Mouse (Mus musculus): ENCODE results near the gene Tmem91.

The Tmem91 gene

GRCm38 (mm10) chr7:25699851-25700250, 24.9 kb upstream of the Tmem91 start:
- no peak for DNase-seq

GRCm38 (mm10) chr7:25694104-25694503, 19.1 kb upstream of the Tmem91 start:
- DNase-seq, result no peak

DNA sequence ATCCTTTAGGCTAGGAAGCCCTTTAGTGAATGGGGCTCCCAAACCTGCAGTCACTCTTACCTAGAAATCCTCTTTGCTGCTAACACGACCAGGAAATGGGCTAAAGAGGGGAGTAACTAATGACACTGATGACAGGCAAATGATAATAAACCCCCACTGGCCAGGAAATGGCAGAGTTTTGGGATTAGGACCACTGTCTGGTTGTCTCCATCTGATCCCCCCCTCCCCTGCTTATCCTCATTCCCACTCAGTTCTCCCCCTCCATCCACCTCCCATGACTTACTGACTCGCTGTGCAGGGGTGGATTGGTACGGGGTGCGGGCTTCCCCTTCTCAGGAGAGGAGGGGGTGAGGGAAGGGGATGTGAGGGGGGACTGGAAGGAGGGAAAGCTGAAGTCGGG, 15.1 kb upstream of the Tmem91 start:
- DNase-seq, result no peak

DNA sequence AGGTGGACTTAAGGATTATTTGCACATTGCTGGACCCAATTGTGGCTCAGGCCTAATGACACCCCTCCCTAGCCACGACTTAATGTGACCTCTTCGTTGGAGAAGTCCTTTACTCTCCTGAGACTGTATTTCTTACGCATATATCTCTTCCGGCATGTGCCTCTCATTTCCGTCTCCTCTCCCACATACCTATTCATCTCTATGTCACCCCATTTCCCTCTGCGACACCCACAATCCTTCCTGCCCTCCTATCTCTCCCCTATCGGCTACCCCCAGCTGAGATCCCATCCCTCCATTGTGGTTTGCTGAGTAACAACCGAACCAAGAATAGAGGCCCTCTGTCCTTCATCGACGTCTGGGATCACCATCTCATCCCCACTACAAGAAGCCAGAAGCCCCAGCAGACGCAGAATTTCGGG, 14.6 kb upstream of the Tmem91 start:
- DNase-seq, result no peak

DNA sequence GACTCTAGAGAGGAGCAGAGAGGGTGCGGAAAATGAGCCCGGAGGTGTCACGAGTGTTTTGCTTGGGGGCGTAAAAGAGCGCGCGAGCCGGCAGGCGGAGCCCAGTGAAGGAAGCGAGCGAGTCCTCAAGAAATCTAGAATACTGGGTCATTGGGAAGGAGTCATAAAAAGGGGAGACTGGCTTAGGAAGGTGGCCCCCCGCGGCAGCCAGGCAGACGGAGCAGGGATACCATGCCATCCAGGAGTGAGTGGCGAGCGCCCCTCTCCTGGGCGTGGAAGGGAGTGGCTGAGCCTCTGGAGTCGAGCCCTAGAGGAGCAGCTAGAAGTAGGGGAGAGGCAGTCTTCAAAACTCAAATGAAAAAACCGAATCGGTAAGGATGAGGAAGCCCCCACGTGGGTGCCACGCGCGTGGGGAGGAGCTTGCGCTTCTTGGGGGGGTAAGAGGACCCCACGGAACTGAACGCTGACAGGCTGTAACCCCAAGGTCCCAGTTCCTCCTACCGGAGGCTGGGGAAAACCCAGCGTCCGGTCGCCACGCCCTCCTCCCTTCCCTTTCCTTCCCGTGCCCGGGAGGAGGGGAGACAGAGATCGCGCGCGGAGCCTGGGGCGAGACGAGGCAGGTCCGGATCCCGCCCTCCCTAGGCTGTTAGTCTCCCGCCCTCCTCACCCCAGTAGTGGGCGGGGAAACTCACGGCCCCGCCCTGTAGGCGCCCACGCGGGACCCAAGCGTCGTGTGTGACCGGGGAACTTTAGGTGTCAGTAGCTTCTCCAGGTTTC, 14.0 kb upstream of the Tmem91 start:
- DNase-seq, result peak; percentile 82 to 83

- peak; percentile 74 to 86 for DNase-seq
These were observed 12.9 kb upstream of the Tmem91 start for GRCm38 (mm10) chr7:25687811-25688401.

DNA sequence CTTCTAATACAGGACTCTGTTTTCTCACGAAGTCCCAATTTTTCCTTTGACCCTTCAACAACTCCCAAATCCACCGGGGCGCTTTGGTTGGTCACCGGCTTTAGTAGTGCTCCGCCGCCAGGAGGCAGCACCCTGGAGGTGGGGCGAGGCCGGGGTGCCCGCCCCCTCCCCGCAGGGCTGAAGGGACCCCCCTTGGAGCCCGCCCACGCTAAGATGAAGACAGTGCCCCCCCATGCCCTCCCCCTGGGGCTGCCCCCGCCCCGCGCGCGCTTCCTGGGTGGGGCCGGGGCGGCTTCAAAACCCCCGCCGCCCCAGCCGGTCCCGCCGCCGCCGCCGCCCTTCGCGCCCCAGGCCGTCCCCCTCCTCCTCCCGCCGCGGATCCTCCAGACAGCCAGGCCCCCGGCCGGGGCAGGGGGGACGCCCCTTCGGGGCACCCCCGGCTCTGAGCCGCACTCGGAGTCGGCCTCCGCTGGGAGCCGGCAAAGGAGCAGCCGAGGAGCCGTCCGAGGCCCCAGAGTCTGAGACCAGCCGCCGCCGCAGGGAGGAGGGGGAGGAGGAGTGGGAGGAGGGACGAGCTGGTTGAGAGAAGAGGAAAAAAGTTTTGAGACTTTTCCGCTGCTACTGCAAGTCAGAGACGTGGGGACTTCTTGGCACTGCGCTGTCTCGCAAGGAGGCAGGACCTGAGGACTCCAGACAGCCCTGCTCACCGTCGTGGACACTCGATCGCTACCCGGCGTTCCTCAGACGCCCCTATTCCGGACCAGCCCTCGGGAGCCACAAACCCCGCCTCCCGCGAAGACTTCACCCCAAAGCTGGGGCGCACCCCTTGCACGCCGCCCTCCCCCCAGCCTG, 11.9 kb upstream of the Tmem91 start, which contains the start of gene Tgfb1:
TSS of gene Tgfb1 (plus strand) at position 323 of the 852 bp plus-strand sequence.
- peak; percentile 88 for DNase-seq

- no peak for DNase-seq
These were observed 11.0 kb upstream of the Tmem91 start for GRCm38 (mm10) chr7:25685926-25686470.

- DNase-seq, result no peak
These were observed 9.7 kb upstream of the Tmem91 start for GRCm38 (mm10) chr7:25684659-25685058.

GRCm38 (mm10) chr7:25683474-25684180, 8.7 kb upstream of the Tmem91 start:
- DNase-seq, result peak; percentile 60 to 65

- DNase-seq, result peak; percentile 25 to 30
These were observed 6.6 kb upstream of the Tmem91 start for GRCm38 (mm10) chr7:25681341-25682231.

- peak; percentile 98 to 99 for DNase-seq
These were observed 5.7 kb upstream of the Tmem91 start, which contains the start of gene B9d2 for GRCm38 (mm10) chr7:25680514-25681258. Gene B9d2 (plus strand): TSS chr7:25680780.

DNA sequence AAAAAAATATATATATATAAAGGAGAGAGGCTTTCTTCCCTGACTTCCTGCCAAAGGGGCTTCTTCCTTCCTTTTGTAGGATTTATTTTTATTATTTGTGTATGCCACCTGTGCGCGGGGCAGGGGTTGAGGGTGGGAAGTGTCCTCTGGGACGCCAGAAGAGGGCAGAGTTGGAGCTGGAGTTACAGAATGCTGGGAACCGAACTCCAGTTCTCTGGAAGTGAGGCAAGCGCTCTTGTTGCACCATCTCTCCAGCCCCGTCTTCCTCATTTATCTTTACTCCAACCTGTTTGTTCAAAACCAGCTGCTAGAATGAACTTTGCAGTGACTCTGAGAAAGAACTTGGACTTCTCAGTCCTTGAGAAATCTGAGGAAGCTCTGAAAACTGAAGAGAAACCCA, 5.0 kb upstream of the Tmem91 start:
- no peak for DNase-seq

DNA sequence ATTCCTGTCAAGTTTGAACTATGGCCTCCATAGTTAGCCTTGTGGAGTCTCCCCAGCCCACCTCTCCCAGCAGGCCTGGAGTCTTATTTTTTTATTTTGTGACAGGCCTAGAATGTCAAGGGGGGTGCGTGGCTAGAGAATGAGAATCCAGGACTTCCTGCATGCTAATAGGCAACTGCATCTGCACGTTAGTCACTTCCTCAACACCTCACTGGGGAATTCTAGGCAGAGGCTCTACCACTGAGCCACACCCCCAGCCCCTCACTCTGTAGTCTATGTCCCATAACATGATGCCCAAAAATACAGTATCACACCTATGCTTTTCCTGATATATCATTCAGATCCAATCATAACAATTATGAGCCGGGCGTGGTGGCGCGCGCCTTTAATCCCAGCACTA, 2.0 kb upstream of the Tmem91 start:
- no peak for DNase-seq

DNA sequence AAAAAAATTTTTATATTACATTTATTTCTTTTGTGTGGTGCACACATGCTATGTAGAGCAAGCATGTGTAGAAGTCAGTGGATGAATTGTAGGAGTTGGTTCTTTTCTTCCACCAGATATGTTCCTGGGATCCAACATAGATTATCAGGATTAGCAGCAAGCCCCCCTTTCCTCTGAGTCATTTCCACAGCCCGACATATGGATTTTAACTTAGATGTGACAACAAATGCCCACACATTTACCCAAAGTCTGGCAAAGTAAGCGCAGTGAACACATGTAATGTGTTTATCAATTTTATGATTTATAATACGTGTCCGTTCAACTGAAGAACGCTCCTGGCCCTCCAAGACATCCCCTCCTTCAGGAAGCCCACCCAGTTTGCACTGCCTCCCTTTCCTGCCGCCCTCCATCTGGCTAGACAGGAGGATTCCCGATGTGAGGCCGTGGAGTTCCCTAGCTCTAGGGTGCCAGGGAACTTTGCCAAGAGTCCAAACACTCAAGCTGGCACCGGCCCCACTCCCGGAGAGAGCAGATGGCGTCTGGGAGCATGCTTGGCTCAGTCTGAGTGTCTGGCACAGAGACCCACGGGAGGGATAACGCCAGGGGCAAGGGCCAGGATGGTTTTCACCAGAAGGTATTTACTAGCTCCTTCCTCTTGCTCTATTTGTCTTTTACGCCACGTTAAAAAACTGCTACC, 1.3 kb upstream of the Tmem91 start:
- DNase-seq, result no peak

DNA sequence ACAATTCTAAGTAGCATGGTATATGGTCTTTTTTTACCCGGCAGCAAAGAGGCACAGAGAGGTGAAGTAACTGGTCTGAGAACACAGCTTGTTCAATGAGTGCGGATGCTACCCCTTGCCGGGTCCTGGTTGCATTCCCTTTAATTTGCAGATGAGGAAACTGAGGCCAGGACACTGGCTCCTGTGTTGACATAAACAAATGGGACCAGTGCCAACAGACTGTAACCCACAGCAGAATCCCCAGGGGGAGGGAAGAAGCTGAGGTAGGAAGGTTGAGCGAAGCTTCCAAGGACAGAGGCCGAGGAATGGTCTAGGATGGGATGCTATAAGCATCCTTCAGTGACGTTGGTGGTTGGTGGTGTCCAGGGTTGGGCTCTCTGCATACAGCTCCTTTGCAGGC, 439 bp upstream of the Tmem91 start:
- no peak for DNase-seq

DNA sequence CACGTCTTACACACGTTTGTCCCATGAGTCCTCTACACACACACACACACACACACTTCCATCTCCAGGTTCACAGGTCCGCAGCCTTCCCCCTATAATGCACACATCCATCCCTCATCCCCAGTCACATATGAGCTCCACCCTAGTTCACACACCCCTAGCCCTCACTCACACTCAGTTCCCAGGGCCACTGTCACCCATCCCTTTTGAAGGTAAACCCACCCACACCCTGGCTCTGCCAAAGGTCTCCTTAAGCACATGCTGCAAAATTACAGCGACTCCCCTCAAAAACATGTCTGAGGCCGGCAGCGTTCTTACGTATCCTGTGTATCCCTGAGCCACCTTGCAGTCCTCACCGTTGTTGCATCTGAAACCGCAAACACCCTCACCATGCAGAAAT, 669 bp downstream of the Tmem91 start:
- no peak for DNase-seq

DNA sequence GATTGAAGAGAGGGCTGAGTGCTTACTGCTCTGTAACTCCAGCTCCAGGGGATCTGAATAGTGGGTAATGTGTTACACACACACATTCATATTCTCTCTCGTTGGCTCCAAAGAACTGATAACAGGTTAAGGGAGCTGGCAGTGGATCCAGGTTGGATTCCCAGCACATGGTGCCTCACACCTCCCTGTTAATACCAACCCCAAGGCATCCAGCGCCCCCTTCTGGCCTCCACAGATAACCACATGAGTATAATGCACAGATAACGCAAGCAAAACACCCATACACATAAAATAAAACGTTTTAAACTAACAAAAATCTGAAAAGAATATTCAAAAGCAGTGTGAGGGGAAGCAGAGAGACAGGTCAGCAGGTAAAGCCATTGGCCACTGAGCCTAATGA, 2.5 kb downstream of the Tmem91 start:
- no peak for DNase-seq

GRCm38 (mm10) chr7:25671686-25672085, 3.3 kb downstream of the Tmem91 start:
- no peak for DNase-seq

DNA sequence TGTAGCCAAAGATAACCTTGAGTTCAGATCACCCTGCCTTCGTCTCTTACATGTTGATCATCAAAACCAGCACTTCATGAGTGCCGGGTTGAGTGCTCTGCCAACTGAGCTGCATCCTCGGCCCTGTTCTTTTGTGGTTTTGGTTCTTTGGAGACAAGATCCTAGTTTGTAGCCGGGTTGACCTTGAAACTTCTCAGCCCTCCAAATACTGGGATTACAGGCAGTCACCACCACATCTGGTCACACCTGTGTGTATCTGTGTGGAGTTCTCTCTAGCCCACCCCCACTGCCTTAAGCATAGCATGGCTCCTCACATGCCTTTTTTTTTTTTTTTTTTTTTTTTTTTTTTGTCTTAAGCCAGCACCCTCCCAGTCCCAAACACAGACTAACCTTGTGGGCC, 4.9 kb downstream of the Tmem91 start:
- no peak for DNase-seq

Measured in spleen, adult 18-20 months (tissue).